Mouse (Mus musculus) urinary bladder, adult 2 months (tissue): ENCODE data around the gene Cd164l2. TPM values are rescaled to one million over a fixed set of nuclear protein-coding genes. Genes with fewer than 3 reads are reported as not detected.
A peak's percentile ranks its signal among the peaks of the same experiment; 100 is the strongest.

Experiments used
- DNase-seq: peaks from one replicate; pipeline ENCODE4 v3.0.0; 2022; ENCODE audit warnings: low spot score
- polyA plus RNA-seq: library from polyadenylated mRNA; depleted of rRNA; stranded (reverse); fragments of >200 nt; gene quantifications from 2 replicates; pipeline ENCODE4 v1.2.3, GENCODE M21; 2012

The Cd164l2 gene
- polyA plus RNA-seq, 1 experiment: 1.5 TPM

DNA sequence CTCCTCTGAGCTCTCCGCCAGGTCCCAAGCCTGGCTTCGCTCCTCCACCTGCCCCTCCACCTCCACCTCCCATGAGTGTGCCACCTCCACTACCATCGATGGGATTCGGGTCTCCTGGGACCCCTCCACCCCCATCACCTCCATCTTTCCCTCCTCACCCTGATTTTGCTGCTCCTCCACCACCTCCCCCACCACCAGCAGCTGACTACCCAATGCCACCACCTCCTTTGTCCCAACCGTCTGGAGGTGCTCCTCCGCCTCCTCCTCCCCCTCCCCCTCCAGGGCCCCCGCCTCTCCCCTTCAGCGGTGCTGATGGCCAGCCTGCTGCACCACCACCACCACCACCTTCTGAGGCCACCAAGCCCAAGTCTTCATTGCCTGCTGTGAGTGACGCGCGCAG, 17.4 kb upstream of the Cd164l2 start:
- DNase-seq: no peak

DNA sequence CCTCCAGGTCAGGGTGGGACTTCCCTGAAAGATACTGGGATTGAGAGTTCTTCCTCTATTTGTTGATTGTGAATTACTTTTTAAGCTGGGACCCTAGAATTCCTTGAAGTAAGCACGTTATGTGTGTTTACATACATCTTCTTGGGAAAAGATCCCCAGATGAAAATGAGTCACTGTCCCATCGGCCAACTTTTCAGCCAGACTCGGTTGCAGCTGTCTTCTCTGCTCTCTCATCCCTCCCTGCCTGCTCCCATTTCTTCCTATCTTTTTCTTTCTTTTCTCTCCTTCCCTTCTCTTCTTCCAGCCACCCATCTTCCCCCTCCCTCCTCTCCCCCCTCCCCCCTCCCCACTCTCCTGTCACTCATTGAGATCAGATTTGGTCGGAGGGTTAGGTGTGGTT, 16.9 kb upstream of the Cd164l2 start:
- DNase-seq: no peak

DNA sequence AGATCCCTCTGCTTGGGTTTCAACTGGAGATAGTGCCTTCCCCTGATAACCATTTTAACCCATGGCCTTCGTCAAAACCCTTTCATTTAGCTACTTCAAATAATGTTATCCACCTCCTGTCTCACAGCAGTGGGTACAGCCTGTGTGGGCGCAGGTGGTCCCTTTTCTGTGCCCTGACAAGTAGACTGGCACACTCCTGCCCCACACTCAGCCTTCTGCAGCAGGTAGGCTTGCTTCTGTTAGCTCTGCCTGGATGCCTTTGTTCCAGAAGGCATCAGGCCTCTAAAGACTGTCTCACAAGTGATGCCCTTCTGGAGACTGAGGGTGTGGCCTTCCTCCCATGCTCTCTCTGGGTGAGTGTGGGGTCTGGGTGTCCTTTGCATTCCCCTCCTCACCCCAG, 15.8 kb upstream of the Cd164l2 start:
- DNase-seq: no peak

DNA sequence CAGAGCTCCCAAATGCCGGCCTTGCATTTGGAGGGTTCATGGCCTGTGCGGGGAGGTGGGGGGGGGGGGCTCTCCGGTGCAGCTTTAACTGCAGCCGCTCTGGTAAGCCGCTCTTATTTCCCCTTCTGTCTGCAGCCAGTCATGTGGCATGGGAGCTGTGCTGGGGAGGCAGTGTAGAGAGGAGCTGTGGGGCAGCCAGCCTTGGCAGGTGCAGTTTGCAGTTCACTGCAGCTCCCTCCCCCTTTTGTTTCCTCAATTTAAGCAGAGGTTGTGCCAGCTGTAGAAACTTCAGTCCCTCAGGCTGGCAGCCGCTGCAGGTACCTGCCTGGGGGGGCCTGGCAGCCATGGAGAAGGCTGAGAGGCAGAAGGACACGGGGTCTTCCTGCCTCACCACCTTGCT, 15.1 kb upstream of the Cd164l2 start:
- no peak for DNase-seq

DNA sequence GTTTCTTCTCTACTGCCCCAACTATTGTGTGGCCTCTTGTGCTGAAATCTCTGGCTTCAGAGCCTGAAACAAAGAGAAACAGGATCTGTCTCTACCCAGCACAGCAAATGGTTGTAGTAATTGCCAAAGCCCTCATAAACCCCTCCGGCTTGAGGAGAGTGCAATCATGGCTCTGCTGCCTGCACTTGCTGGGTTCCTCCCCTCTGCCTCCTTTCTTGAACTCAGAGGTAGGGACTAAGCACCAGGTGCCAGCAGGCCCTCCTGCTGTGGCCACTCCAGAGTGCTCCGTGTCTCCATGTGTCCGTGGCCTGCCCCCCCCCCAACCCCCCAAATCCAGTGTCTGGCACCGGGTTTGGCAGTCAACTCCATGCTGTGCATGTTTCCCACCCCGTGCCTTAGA, 14.6 kb upstream of the Cd164l2 start:
- no peak for DNase-seq

DNA sequence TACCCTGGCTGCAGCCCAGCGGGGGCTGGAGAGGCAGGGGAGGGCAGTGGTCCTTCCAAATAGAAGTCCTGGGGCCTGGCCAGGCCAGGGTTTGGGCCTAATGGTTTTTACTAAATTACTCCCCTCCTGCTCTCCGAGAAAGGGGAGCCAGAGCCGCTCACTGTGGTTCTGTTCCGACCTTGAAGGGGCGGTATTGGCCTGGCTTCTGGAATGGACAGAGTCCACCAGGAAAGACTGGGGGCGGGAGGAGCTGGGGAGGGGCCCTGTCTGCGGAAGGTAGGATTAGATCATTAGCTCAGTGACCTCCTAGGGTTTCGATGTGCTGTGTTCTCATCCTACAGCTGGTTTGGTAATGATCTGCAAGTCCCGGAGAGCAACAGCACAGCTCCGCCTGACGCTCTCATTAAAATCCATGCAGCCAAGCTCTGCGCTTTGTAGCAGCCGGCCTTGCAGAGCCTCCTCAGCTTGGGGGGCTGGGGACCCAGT, 14.1 kb upstream of the Cd164l2 start:
- DNase-seq: no peak

DNA sequence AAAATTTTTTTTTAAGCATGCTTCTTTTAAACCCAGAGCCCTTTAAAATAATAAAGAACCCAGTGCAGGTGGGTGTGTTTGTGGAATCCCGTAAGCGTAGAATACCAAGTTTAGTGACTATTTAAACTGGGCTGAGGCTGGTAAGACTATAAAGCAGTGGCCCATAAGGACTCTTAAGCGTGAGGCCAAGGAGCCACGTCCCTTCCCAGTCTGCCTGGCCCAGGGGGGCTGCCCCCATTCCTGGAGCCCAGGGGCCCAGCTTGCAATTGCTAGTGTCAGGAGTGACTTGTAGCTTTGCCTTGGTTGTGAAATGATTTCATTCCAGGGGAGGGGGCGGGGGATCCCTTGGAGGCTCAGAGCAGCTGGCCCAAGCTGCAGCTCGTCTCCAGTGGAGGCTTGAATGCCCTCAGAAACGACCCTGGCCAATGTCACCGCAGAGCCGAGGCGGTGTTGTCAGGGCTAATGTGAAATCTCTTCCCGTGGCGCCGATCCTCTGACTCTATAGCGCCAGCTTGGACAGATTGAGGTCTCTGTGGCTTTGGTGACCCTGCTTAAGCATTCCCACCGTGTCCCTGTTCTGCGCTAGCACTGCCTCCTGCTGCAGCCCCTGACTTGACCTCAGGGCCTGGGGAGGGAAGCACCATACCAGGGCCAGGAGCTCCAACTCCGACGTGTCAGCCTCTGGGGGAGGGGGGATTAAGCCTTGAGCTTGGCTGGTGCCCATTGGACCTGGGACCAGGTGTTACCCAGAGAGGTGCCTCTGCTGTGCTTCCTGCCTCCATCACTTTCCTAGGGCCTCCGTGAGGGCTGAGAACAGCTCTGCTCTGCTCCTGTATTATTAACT, 13.4 kb upstream of the Cd164l2 start:
- no peak for DNase-seq

DNA sequence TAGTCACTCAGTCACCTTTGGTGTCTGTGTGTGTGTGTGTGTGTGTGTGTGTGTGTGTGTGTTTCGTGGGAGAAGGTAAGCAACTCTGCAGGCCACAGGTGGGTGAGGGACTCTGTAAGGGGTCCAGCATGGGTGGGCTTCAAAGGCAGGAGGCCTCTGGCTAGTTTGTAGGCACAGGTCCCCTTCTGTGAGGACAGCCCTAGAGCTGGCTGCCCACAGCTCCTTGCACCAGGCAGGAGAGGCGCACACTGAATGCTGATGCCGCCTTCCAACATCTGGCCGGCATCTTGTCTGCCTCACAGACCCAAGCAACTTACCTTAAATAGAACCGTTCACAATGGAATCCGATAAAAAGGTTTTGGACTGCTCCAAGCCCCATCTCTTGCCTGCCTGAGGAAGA, 12.2 kb upstream of the Cd164l2 start:
- DNase-seq: no peak

DNA sequence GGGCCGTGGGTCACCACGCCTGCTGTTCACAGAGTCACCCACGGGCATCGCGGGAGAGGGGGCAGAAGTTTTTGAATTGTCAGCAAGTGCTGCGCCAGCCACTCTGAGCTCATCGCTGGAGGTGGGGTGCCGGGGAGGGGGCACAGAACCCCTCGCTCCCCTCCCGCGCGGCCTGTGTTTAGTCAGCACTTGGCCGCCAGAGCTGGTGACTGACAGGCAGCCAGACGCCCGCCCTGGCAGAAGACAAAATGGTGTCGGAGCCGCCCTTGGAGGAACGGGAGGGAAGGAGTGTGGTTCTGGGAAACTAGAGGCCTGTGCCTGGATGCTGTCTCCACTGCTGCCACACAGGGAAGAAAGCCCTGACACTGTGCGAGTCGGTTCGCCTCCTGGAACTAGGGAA, 11.6 kb upstream of the Cd164l2 start:
- no peak for DNase-seq

DNA sequence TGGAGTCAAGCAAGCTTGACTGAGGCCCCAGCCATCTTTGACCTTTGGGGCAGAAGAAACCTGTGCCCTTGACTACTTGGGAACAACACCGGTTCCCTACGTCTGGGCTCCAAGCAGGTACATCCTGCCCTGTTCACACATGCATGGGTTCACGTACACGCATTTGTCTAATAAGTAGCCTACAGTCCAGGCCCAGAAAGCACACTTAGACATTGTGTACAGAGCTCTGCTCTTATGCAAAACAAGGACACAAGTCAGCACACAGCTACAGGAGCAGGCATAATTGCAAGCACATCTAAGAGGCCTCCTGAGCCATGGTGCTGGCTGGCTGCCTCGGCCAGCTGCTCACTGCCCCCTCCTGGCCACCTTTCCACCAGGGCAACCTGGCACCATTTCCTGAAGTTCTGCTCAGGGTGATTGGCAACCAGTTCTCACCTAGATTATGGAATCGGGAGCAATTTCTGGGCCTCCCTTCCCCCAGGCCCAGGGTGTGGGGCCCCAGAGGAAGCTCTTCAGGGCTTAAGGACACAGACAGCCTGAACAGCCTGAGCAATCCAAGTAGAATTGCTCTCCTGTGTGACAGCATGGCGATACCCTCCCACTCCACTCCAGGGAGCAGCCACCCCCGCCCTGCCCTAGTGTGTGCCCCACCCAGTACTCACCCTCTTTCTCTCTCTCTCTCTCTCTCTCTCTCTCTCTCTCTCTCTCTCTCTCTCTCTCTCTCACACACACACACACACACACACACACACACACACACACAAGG, 10.7 kb upstream of the Cd164l2 start:
- DNase-seq: peak; percentile 59

DNA sequence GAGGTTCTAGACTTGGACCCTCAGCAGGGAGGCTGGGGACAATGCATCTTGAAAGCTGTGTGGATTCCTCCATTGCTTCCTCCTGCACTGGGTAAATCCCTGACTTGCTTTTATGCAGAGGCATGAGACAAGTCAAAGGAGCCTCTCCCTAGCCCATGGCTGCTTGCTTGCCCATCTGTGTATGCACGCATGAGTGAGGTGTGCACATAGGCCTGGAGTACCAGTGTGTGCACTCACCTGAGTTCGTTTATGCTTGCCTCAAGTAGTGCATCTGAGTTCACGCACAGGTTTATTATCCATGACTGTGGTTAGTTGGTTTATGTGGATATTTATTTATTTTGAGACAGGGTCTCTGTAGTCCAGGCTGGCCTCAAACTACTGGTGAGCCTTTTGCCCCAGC, 9.7 kb upstream of the Cd164l2 start:
- DNase-seq: no peak

DNA sequence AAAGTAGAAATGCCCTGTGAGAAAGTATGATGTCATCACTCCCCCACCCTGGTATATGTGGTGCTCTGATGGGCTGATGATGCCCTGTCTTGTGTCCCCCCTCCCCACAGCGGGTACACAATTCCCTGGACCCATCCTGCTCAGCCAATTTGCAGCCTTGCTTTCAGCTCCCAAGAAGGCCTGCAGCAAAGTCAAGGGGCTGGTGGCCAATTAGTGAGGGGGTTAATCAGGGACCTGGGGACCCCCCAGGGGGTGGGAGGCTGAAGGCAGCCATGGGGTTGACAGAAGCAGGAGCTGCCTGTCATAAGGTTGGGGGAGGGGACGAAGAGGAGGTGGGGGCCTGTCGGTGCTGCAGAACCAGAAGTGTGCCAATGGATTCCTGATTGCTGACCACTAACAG, 8.3 kb upstream of the Cd164l2 start:
- DNase-seq: no peak

DNA sequence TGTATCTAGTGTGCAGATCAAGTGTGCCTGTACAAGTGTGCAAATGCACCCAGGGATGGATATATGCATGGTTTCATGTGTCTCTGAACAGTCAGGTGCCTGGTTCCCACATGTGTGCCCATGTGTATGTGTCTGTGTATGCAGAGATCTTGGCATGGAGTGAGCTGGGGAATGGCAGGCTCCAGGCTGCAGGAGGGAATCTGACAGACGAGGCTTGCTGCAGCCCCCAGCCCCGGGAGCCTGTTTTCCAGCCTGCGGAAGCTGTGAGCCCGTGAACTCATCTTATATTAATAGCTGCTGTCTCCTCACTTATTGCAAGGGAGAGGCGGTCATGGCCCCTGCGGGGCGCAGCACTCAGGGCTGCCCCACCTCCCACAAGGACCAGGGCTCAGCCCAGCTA, 7.6 kb upstream of the Cd164l2 start:
- no peak for DNase-seq

DNA sequence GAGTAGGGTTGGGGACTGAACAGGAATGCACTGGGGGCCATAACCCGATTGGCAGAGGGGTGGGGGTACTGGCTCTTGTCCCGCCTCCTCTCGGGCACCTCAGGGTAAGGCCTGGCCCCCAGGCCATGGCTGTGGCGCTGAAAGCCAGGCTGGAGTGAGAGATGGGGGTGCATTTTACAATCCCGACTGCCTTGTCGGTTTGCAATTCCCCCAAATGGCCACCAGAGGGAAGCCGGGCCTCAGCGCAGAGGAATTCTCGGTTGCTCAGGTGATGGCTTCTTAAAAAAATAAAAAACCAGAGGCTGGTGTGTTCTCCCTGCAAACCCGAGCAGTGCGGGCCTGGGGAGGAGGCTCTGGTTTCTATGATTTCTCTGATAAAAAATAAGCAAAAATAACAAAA, 2.6 kb upstream of the Cd164l2 start:
- no peak for DNase-seq

DNA sequence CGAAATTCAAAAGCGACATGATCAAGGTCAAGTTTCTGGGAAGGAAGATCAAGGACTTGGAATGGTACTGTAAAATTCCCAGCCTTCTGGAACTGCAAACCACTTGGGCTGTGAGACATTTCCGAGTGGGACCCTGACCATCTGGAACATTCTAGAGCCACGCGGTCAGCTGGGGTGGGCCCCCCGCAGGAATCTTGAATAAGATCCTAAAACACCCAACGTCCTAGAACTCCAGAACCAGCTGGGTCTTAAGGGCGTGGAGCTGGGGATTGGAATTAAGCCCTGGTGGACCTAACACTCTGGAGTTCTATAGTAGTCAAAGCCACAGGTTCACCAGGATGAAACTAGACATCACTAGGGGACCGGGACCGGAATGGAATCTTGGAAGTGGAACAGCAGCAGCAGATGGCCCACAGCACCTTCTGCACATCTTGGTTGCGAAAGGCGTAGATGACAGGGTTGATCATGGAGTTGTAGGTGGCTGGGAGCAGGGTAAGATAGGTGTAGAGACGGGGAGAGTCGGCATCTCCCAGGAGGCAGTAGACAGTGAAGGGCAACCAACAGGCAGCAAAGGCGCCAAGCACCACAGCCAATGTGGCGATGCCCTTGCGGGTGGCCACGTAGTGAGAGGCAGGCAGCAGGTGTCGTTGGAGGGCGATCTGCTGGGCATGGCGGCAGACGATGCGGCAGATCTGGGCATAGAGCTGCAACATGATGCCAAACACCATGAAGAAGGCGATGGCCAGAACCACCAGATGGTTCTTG, 1.7 kb upstream of the Cd164l2 start:
- DNase-seq: no peak

DNA sequence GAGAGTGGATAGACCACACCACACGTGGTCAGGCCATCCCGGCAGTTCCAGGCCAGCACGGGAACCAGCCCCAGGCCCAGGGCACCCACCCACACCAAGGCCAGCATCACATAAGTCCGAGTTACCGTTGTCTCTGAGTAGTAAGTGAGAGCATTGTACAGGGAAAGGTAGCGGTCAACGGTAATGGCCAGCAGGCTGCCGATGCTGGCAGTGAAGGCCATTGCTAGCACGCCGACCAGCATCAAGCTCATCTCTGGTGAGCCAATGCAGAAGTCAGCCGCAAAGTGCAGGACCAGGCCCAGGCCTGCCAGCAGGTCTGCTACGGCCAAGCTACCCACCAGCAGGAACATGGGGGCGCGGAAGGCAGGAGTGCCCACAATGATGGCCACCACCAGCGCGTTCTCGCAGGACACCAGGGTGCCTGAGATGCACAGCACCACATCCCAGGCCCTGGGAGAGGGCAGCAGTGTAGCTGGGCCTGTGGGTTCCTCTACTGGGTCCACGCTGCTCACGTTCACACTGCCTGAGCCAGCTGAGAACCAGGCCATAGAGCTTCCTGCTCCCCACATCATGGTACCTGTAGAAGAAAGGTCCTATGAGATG, 1.0 kb upstream of the Cd164l2 start:
- DNase-seq: no peak

DNA sequence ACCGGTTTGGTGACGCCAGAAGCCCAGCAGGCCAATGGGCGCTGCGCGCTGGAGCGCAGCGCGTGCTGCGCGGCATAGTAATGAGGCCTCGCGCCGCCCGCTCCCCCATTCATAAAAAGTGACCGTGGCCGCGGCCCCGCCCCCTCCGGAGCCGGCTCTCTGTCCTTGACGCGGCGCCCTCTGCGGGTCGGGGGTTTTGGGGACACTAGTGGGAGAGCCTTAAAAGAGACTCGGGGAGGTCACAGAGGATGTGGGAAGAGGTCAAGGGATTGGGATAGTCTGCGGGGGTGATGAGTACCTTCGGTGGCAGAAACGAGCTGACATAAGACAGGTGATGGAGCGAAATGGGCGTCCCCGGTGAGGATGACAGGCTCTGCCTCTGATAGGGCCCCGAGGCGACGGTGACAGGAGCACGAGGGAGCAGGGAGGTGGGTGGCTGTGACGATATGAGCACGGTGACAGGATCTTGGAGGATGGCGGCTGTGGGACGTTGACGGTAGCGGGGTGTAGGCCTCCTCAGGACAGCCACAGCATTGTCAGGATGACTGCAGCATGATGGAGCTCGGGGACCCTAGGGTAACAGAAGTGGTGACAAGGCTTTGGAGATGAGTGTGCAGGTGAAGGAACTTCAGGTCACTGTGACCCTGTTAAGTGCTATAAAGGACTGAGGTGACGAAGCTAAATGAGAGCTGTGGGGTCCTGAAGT, 784 bp downstream of the Cd164l2 start:
- DNase-seq: peak; percentile 69

DNA sequence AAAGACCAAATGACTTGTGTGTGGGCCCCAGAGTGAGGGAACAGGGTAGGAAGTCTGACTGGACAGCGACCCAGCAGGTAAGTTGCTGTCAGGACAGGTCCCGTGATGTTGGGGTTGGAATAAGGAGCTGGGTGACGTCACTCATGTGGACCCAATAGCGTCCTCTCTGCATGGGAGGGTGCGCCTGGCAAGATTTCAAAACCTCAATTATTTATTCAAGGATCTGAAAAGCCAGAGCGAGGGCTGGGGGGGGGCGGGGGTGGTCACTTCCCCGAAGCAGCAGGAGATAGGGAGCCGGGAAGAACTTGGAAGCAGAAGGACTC, 1.3 kb downstream of the Cd164l2 start:
- DNase-seq: no peak

DNA sequence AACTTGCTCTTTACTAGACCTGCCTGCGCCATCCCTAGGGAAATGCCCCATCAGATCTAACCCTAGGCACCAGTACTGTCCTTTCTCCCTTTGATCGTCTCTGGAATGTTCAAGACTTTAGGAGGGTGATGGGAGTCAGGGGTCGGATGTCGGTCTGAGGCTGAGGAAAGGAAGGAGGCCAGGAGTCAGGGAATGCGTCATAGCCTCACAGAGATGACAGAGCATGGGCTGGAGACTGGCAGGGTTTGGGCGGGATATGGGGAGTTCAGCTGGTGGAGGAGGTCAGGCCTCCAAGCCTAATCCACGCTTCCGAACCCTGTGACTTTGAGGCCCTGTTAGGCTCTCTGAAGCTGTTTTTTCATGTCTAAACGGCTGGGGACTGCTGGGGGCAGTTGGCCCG, 1.7 kb downstream of the Cd164l2 start:
- DNase-seq: no peak

DNA sequence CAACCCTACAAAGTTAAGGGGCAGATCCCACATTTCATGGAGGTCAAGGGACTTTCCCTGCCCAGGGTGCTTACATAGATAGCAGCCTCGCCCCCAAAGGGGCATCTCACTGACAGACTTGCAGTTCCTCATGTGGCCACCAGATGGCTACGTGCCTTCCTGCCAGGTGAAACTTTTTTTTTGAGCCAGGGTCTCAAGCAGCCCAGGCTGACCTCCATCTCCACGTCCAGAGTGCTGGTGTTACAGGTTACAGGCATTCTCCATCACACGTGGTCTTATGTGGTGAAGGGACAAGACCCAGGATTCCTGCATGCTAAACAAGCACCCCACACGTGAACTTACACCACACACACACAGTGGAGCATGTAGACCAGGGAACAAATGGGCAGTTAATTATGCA, 5.7 kb downstream of the Cd164l2 start:
- no peak for DNase-seq

DNA sequence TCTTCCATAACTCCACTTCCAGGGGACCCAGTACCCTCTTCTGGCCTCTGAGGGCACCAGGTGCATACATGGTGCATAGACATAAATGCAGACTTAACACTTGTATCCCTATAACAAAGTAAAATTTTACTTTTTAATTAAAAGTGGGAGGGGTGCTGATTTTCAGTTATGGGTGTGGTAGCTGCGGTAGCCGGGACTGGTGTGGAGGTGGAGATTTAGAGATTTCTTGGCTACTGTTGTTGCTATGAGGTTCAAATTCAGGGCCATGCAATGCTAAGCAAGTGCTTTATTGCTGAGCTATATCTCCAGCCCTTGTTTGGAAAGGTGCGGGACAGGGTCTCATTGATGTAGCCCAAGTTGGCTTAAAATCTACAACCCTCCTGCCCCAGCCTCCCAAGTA, 6.8 kb downstream of the Cd164l2 start:
- DNase-seq: no peak

DNA sequence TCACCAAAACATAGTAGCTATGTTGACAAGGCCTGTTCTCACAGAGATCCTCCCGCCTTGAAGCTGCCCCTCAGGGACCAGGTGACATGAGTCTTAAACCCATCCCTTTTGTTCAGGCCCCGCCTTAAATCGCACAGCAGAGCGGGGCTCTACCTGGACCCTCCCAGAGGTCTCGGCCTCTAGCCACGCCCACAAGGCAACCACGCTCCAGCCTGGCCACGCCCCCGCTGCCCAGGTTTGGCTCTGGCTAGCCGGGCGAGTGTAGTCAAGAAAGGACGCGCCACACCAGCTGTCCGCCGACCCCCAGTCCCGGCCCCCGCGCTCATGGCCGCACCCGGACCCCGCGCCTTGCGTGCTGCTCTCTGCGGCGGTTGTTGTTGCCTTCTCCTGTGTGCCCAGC, 8.7 kb downstream of the Cd164l2 start:
- no peak for DNase-seq
